Mouse (Mus musculus) naive thymus-derived CD4-positive, alpha-beta T cell, adult 5 months (primary cell): ENCODE results near the gene Fgf11. TPM values are rescaled to one million over a fixed set of nuclear protein-coding genes. Genes with fewer than 3 reads are reported as not detected.

Source experiments
- polyA plus RNA-seq: library from polyadenylated mRNA; unstranded; fragments of 100-300 nt; shearing (Covaris generic); gene quantifications from one replicate; pipeline ENCODE4 v1.2.1, GENCODE M21; 2017

Gene Fgf11
- not detected for polyA plus RNA-seq

GRCm38 (mm10) chr11:69801379-69801977 lies at the start of gene Fgf11:
Fgf11 (minus strand) TSS chr11:69801857.

GRCm38 (mm10) chr11:69846198-69846680 lies 44.6 kb upstream of the Fgf11 start, which contains the start of gene Plscr3:
Plscr3 (plus strand) TSS chr11:69846376.

GRCm38 (mm10) chr11:69837952-69838713 lies 36.5 kb upstream of the Fgf11 start, which contains the start of gene Tmem256:
Tmem256 (plus strand) TSS chr11:69838514.

GRCm38 (mm10) chr11:69837604-69837951 lies 35.9 kb upstream of the Fgf11 start, which contains the start of gene Nlgn2:
Nlgn2 (minus strand) TSS chr11:69837784.

GRCm38 (mm10) chr11:69822080-69822479 lies 20.4 kb upstream of the Fgf11 start, which contains the start of gene Spem1:
Spem1 (minus strand) TSS chr11:69822180.

GRCm38 (mm10) chr11:69818365-69818764 lies 16.7 kb upstream of the Fgf11 start, which contains the start of gene Spem2:
Spem2 (minus strand) TSS chr11:69818465.

GRCm38 (mm10) chr11:69815155-69815554 lies 13.5 kb upstream of the Fgf11 start, which contains the start of gene Gm39566:
Gm39566 (minus strand) TSS chr11:69815298.

GRCm38 (mm10) chr11:69804972-69805909 lies 3.6 kb upstream of the Fgf11 start, which contains the start of gene Tmem102:
Tmem102 (minus strand) TSS chr11:69805624.

GRCm38 (mm10) chr11:69795168-69795982 lies 6.3 kb downstream of the Fgf11 start, which contains the start of gene Chrnb1:
Chrnb1 (minus strand) TSS chr11:69795943.

GRCm38 (mm10) chr11:69765221-69766125 lies 36.2 kb downstream of the Fgf11 start, which contains the start of gene Zbtb4:
Zbtb4 (plus strand) TSS chr11:69765912.

GRCm38 (mm10) chr11:69761868-69762267 lies 39.8 kb downstream of the Fgf11 start, which contains the start of gene Slc35g3:
Slc35g3 (minus strand) TSS chr11:69761968.

GRCm38 (mm10) chr11:69758478-69758970 lies 43.1 kb downstream of the Fgf11 start, which contains the start of gene Polr2a:
Polr2a (minus strand) TSS chr11:69758637.

Other genes with a start within 250 kb of the Fgf11 start
- 0.11 TPM for gene Efnb3, start 241.7 kb downstream of the Fgf11 start, polyA plus RNA-seq
- 14.9 TPM for gene Wrap53, start 221.6 kb downstream of the Fgf11 start, polyA plus RNA-seq
- 212 TPM for gene Trp53, start 221.5 kb downstream of the Fgf11 start, polyA plus RNA-seq
- gene Atp1b2, start 195.9 kb downstream of the Fgf11 start, polyA plus RNA-seq: not detected
- not detected for gene Shbg, start 184.0 kb downstream of the Fgf11 start, polyA plus RNA-seq
- not detected for gene Sat2, start 179.8 kb downstream of the Fgf11 start, polyA plus RNA-seq
- 73.2 TPM for gene Fxr2, start 168.9 kb downstream of the Fgf11 start, polyA plus RNA-seq
- gene Sox15, start 146.5 kb downstream of the Fgf11 start, polyA plus RNA-seq: not detected
- 49.4 TPM for gene Mpdu1, start 139.2 kb downstream of the Fgf11 start, polyA plus RNA-seq
- 2.1 TPM for gene Cd68, start 135.7 kb downstream of the Fgf11 start, polyA plus RNA-seq
- 703 TPM for gene Eif4a1, start 129.4 kb downstream of the Fgf11 start, polyA plus RNA-seq
- gene Senp3, start 119.8 kb downstream of the Fgf11 start, polyA plus RNA-seq: 41.7 TPM
- gene Tnfsf13, start 116.1 kb downstream of the Fgf11 start, polyA plus RNA-seq: not detected
- gene Tnfsf12, start 106.0 kb downstream of the Fgf11 start, polyA plus RNA-seq: not detected
- not detected for gene Tnfsfm13, start 105.8 kb downstream of the Fgf11 start, polyA plus RNA-seq
- gene Polr2a, start 43.2 kb downstream of the Fgf11 start, polyA plus RNA-seq: 56.9 TPM
- gene Slc35g3, start 39.9 kb downstream of the Fgf11 start, polyA plus RNA-seq: not detected
- 8.0 TPM for gene Zbtb4, start 35.9 kb downstream of the Fgf11 start, polyA plus RNA-seq
- 2.2 TPM for gene Chrnb1, start 5.9 kb downstream of the Fgf11 start, polyA plus RNA-seq
- gene Tmem102, start 3.8 kb upstream of the Fgf11 start, polyA plus RNA-seq: not detected
- not detected for gene Gm39566, start 13.4 kb upstream of the Fgf11 start, polyA plus RNA-seq
- not detected for gene Spem2, start 16.6 kb upstream of the Fgf11 start, polyA plus RNA-seq
- gene Spem1, start 20.3 kb upstream of the Fgf11 start, polyA plus RNA-seq: not detected
- 0.09 TPM for gene Nlgn2, start 35.9 kb upstream of the Fgf11 start, polyA plus RNA-seq
- gene Tmem256, start 36.7 kb upstream of the Fgf11 start, polyA plus RNA-seq: 27.8 TPM
- gene Plscr3, start 44.5 kb upstream of the Fgf11 start, polyA plus RNA-seq: 18.0 TPM
- not detected for gene Tnk1, start 56.9 kb upstream of the Fgf11 start, polyA plus RNA-seq
- gene Tmem95, start 76.2 kb upstream of the Fgf11 start, polyA plus RNA-seq: not detected
- 0.51 TPM for gene Kctd11, start 79.5 kb upstream of the Fgf11 start, polyA plus RNA-seq
- 615 TPM for gene Acap1, start 93.7 kb upstream of the Fgf11 start, polyA plus RNA-seq
- 2.6 TPM for gene 2810408A11Rik, start 99.1 kb upstream of the Fgf11 start, polyA plus RNA-seq
- 7.7 TPM for gene Neurl4, start 99.2 kb upstream of the Fgf11 start, polyA plus RNA-seq
- gene Gps2, start 112.0 kb upstream of the Fgf11 start, polyA plus RNA-seq: 253 TPM
- gene Eif5a, start 120.1 kb upstream of the Fgf11 start, polyA plus RNA-seq: 965 TPM
- not detected for gene Ybx2, start 133.9 kb upstream of the Fgf11 start, polyA plus RNA-seq
- gene Slc2a4, start 146.3 kb upstream of the Fgf11 start, polyA plus RNA-seq: not detected
- not detected for gene Cldn7, start 162.9 kb upstream of the Fgf11 start, polyA plus RNA-seq
- 31.4 TPM for gene Ctdnep1, start 179.3 kb upstream of the Fgf11 start, polyA plus RNA-seq
- 47.8 TPM for gene Elp5, start 180.7 kb upstream of the Fgf11 start, polyA plus RNA-seq
- gene Gabarap, start 189.3 kb upstream of the Fgf11 start, polyA plus RNA-seq: 310 TPM
- 49.5 TPM for gene Phf23, start 193.9 kb upstream of the Fgf11 start, polyA plus RNA-seq
- 27.2 TPM for gene Dvl2, start 198.7 kb upstream of the Fgf11 start, polyA plus RNA-seq
- 87.7 TPM for gene Acadvl, start 213.6 kb upstream of the Fgf11 start, polyA plus RNA-seq
- 2.4 TPM for gene Dlg4, start 215.1 kb upstream of the Fgf11 start, polyA plus RNA-seq